Mouse (Mus musculus) forebrain, embryonic 16.5 days (tissue): ENCODE data around the gene Rab9. TPM values are rescaled to one million over a fixed set of nuclear protein-coding genes. Genes with fewer than 3 reads are reported as not detected.

Experiments used
- ATAC-seq: fragments of 200-750 bp; cut with Nextera tagmentation; 2 replicates; pipeline ENCODE4 v1.8.0; 2017; ENCODE audit warnings: mild to moderate bottlenecking, moderate library complexity
- H3K27ac ChIP-seq: fragments of 300-500 bp; sonication (generic); 2 replicates; pipeline ENCODE4 v1.5.1; 2014; ENCODE audit warnings: low read length, control low read depth
- H3K27me3 ChIP-seq: fragments of 300-500 bp; sonication (generic); replicated peaks from 2 replicates; pipeline ENCODE4 v1.6.1; 2014; ENCODE audit warnings: low read length; ENCODE audit not compliant: control insufficient read depth, insufficient read depth
- H3K36me3 ChIP-seq: fragments of 300-500 bp; sonication (generic); 2 replicates; pipeline ENCODE4 v1.6.1; 2014; ENCODE audit not compliant: control insufficient read depth, insufficient read depth
- H3K4me1 ChIP-seq: fragments of 300-500 bp; sonication (generic); replicated peaks from 2 replicates; pipeline ENCODE4 v1.6.1; 2014; ENCODE audit warnings: low read length; ENCODE audit not compliant: control insufficient read depth, insufficient read depth
- H3K4me2 ChIP-seq: fragments of 300-500 bp; sonication (generic); 2 replicates; pipeline ENCODE4 v1.6.1; 2014; ENCODE audit warnings: mild to moderate bottlenecking, low read length, control low read depth
- H3K4me3 ChIP-seq: fragments of 300-500 bp; sonication (generic); replicated peaks from 2 replicates; pipeline ENCODE4 v1.5.1; 2014; ENCODE audit warnings: mild to moderate bottlenecking, low read length, control low read depth
- H3K9ac ChIP-seq: fragments of 300-500 bp; sonication (generic); replicated peaks from 2 replicates; pipeline ENCODE4 v1.6.1; 2014; ENCODE audit warnings: low read depth, low read length, control low read depth
- H3K9me3 ChIP-seq: fragments of 300-500 bp; sonication (generic); 2 replicates; pipeline ENCODE4 v1.6.1; 2016; ENCODE audit warnings: low read length; ENCODE audit not compliant: control insufficient read depth
- polyA plus RNA-seq: library from polyadenylated mRNA; unstranded; fragments of >200 nt; fragmentation: Nextera tagmentation; extraction: Ambion mirVana; gene quantifications from 2 replicates; pipeline ENCODE4 v1.2.1, GENCODE M21; 2015

Gene Rab9
- polyA plus RNA-seq, 1 experiment from 2014 or later, result 50.2 TPM

GRCm38 (mm10) chrX:166407865-166408264 lies 71.8 kb downstream of the Rab9 start:
- ATAC-seq, result no peak
- H3K27me3 ChIP-seq, result 0 out of 2 replicates have a peak, but pooled peaks cover 3% of the 10 kb centered on the region
- no peaks in the 10 kb centered on the region for H3K9me3 ChIP-seq
- no peak overlapping the region for H3K27ac ChIP-seq
- no peak overlapping the region for H3K4me2 ChIP-seq
- peaks cover 5% of the 10 kb centered on the region; the same call in 1 of the 2 replicates for H3K36me3 ChIP-seq
- H3K9ac ChIP-seq, result no peak overlapping the region
- no peaks in the 10 kb centered on the region for H3K4me1 ChIP-seq
- H3K4me3 ChIP-seq, result no peak overlapping the region

Other genes with a start within 250 kb of the Rab9 start
- 441 and 505 TPM in 2 replicates for gene Gpm6b, start 241.0 kb downstream of the Rab9 start, polyA plus RNA-seq
- gene Trappc2, start 39.3 kb downstream of the Rab9 start, polyA plus RNA-seq, result 71.1 and 79.4 TPM in 2 replicates
- gene Ofd1, start 39.2 kb downstream of the Rab9 start, polyA plus RNA-seq, result 7.8 and 7.9 TPM in 2 replicates
- 7.6 TPM in 2 replicates for gene Tceanc, start 38.7 kb upstream of the Rab9 start, polyA plus RNA-seq
- 2.4 and 2.9 TPM in 2 replicates for gene Egfl6, start 105.9 kb upstream of the Rab9 start, polyA plus RNA-seq